Mouse (Mus musculus): Measurements from ENCODE around the gene Pip4k2a. TPM values are rescaled to one million over a fixed set of nuclear protein-coding genes. Genes with fewer than 3 reads are reported as not detected.

The Pip4k2a gene
- polyA plus RNA-seq, 1 experiment from 2014 or later, result 12.0 TPM

DNA sequence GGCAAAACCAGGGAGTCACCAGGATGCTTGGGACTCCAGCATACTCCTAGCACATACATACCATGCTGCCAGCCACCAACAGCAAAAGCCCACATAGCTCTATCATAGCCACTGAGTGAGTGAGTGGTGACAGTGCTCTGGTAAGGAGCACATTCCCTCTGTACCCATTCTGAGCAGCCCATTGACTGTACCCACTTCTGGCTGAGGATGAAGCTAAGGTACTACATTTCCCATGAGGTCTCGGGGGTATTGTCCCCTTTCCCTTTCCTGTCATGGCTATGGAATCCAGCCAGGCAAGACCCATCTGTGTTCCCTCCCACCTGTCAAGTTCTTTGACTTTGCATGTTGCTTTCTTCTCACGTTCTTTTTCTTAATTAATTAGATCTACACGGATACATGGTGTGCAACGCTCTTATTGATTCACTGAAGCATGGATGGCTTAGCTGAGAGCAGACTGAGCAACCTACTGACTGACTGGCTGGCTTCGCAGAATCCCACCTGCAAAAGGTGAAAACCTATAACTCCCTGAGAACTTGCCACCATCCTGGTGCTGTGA lies 149.8 kb downstream of the Pip4k2a start:
- H3K9ac ChIP-seq (ENCODE audit: low read depth, low read length), result no peak overlapping the region
- H3K27ac ChIP-seq (ENCODE audit: low read depth, low read length), result no peak overlapping the region
- H3K9me3 ChIP-seq (ENCODE audit: control insufficient read depth), result no peaks in the 10 kb centered on the region
- H3K4me1 ChIP-seq (replicated peaks; ENCODE audit: control insufficient read depth, insufficient read depth, low read length), result no peaks in the 10 kb centered on the region
- H3K36me3 ChIP-seq (ENCODE audit: control insufficient read depth, insufficient read depth), result peaks cover 10% of the 10 kb centered on the region
- H3K27me3 ChIP-seq (replicated peaks; ENCODE audit: control insufficient read depth, insufficient read depth, low read length), result no peaks in the 10 kb centered on the region
- H3K4me3 ChIP-seq (ENCODE audit: low read depth, low read length), result no peak overlapping the region
- no peak for TF ChIP-seq CTCF (IDR thresholded peaks at IDR 0.05; ENCODE audit: low read depth)
- no peak overlapping the region for H3K4me2 ChIP-seq (replicated peaks; ENCODE audit: low read depth)
- ATAC-seq, result no peak
- WGBS, result 87% methylated on average over 5 of the region's 5 CpGs

DNA sequence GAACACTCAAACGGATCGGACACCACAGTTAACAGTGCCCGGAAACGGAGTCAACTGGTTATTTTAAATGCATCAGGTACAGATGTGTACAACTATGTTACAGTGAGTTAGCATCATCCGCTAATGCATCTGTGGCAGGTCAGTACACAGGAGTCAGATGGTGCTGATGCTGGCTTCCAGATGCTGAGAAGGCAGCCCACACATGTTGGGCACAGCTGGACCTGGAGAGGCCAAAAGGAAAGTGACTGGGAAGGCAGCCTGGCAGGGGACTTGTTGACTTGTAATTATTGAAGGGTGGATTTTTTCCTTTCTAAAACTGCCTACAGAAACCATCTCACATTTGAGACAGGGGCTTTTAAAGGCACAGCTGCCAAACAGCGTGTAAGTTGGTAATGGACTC lies 155.4 kb downstream of the Pip4k2a start:
- no peaks in the 10 kb centered on the region for H3K9me3 ChIP-seq (ENCODE audit: control insufficient read depth)
- WGBS, result 90% methylated on average over 6 of the region's 6 CpGs
- H3K9ac ChIP-seq (ENCODE audit: low read depth, low read length), result no peak overlapping the region
- TF ChIP-seq CTCF (IDR thresholded peaks at IDR 0.05; ENCODE audit: low read depth), result no peak
- no peak overlapping the region for H3K4me2 ChIP-seq (replicated peaks; ENCODE audit: low read depth)
- H3K27ac ChIP-seq (ENCODE audit: low read depth, low read length), result no peak overlapping the region
- no peak for ATAC-seq
- H3K4me3 ChIP-seq (ENCODE audit: low read depth, low read length), result no peak overlapping the region
- no peaks in the 10 kb centered on the region for H3K4me1 ChIP-seq (replicated peaks; ENCODE audit: control insufficient read depth, insufficient read depth, low read length)
- no peaks in the 10 kb centered on the region for H3K27me3 ChIP-seq (replicated peaks; ENCODE audit: control insufficient read depth, insufficient read depth, low read length)
- peaks cover 3% of the 10 kb centered on the region for H3K36me3 ChIP-seq (ENCODE audit: control insufficient read depth, insufficient read depth)

DNA sequence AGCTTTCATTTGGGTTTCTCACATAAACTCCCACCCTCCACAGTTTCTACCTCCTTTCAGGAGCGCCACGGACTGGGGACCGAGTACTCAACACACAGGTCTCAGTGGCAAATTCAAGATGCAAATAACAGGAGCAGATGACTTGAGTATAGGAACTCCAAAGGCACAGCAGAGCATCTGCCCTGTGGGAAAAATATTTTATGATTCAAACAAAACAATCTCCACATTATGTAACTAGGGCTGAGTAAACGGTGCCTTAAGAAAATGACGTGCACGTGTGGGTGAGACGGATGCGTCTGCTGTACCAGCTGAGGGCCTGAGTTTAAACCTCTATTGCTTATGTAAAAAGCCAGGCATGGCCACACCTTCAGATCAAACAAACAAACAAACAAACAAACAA lies 156.9 kb downstream of the Pip4k2a start:
- no peaks in the 10 kb centered on the region for H3K27me3 ChIP-seq (replicated peaks; ENCODE audit: control insufficient read depth, insufficient read depth, low read length)
- H3K9ac ChIP-seq (ENCODE audit: low read depth, low read length), result no peak overlapping the region
- 82% methylated on average over 8 of the region's 8 CpGs for WGBS
- no peaks in the 10 kb centered on the region; the same call in none of the 2 replicates for H3K36me3 ChIP-seq (ENCODE audit: control insufficient read depth, insufficient read depth)
- no peaks in the 10 kb centered on the region for H3K4me1 ChIP-seq (replicated peaks; ENCODE audit: control insufficient read depth, insufficient read depth, low read length)
- no peak for ATAC-seq
- H3K9me3 ChIP-seq (ENCODE audit: control insufficient read depth), result no peaks in the 10 kb centered on the region
- no peak for TF ChIP-seq CTCF (IDR thresholded peaks at IDR 0.05; ENCODE audit: low read depth)
- H3K4me2 ChIP-seq (replicated peaks; ENCODE audit: low read depth), result no peak overlapping the region
- H3K27ac ChIP-seq (ENCODE audit: low read depth, low read length), result no peak overlapping the region
- H3K4me3 ChIP-seq (ENCODE audit: low read depth, low read length), result no peak overlapping the region

GRCm38 (mm10) chr2:18839532-18839931 lies 158.4 kb downstream of the Pip4k2a start:
- no peaks in the 10 kb centered on the region for H3K4me1 ChIP-seq (replicated peaks; ENCODE audit: control insufficient read depth, insufficient read depth, low read length)
- WGBS, result 75% methylated on average over 4 of the region's 4 CpGs
- H3K4me2 ChIP-seq (replicated peaks; ENCODE audit: low read depth), result no peak overlapping the region
- H3K9ac ChIP-seq (ENCODE audit: low read depth, low read length), result no peak overlapping the region
- no peak overlapping the region for H3K27ac ChIP-seq (ENCODE audit: low read depth, low read length)
- no peak for TF ChIP-seq CTCF (IDR thresholded peaks at IDR 0.05; ENCODE audit: low read depth)
- no peak overlapping the region for H3K4me3 ChIP-seq (ENCODE audit: low read depth, low read length)
- no peaks in the 10 kb centered on the region; the same call in 1 of the 2 replicates for H3K36me3 ChIP-seq (ENCODE audit: control insufficient read depth, insufficient read depth)
- no peaks in the 10 kb centered on the region for H3K27me3 ChIP-seq (replicated peaks; ENCODE audit: control insufficient read depth, insufficient read depth, low read length)
- no peak for ATAC-seq
- no peaks in the 10 kb centered on the region for H3K9me3 ChIP-seq (ENCODE audit: control insufficient read depth)

DNA sequence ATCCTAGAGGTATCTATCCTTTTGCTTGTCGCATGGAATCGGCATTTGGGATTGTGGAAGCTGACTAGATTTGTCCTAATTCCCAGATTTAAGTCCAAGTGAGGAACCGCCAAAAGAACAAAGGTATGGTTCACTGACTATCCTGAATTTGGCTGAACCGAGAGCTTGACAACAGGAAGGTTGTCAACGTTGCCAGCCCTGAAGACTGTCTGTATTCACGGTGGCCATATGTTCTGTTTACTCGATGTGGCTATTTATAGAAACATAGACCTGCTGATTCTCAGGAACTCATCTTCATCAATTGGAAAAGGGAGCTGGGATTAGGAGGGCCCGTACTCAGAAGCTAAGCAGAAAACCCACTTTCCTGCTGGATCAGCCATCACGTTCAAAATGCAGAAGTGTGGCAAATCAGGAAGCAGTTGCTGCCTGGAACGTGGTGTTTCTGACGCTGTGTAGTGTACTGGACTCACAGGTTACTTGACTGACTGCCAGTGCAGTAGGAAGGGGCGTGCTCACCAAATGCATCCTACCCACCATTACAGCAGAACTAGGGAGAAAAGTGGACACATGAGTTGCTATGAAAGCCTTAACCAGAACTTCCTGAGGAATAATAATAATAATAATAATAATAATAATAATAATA lies 162.5 kb downstream of the Pip4k2a start:
- no peaks in the 10 kb centered on the region for H3K9me3 ChIP-seq (ENCODE audit: control insufficient read depth)
- no peak overlapping the region for H3K27ac ChIP-seq (ENCODE audit: low read depth, low read length)
- TF ChIP-seq CTCF (IDR thresholded peaks at IDR 0.05; ENCODE audit: low read depth), result no peak
- no peaks in the 10 kb centered on the region for H3K36me3 ChIP-seq (ENCODE audit: control insufficient read depth, insufficient read depth)
- H3K4me3 ChIP-seq (ENCODE audit: low read depth, low read length), result no peak overlapping the region
- no peak overlapping the region for H3K9ac ChIP-seq (ENCODE audit: low read depth, low read length)
- 85% methylated on average over 12 of the region's 12 CpGs for WGBS
- H3K4me2 ChIP-seq (replicated peaks; ENCODE audit: low read depth), result no peak overlapping the region
- no peak for ATAC-seq
- H3K4me1 ChIP-seq (replicated peaks; ENCODE audit: control insufficient read depth, insufficient read depth, low read length), result no peaks in the 10 kb centered on the region
- no peaks in the 10 kb centered on the region for H3K27me3 ChIP-seq (replicated peaks; ENCODE audit: control insufficient read depth, insufficient read depth, low read length)

GRCm38 (mm10) chr2:18833024-18833590 lies 164.8 kb downstream of the Pip4k2a start:
- Histone ChIP-seq H3K9ac (ENCODE audit: low read depth, low read length) (no peak overlapping the region), H3K4me3 (ENCODE audit: low read depth, low read length) (no peak overlapping the region), H3K27me3 (replicated peaks; ENCODE audit: control insufficient read depth, insufficient read depth, low read length) (no peaks in the 10 kb centered on the region), H3K4me2 (replicated peaks; ENCODE audit: low read depth) (no peak overlapping the region), H3K36me3 (ENCODE audit: control insufficient read depth, insufficient read depth) (no peaks in the 10 kb centered on the region), H3K9me3 (ENCODE audit: control insufficient read depth) (no peaks in the 10 kb centered on the region), H3K4me1 (replicated peaks; ENCODE audit: control insufficient read depth, insufficient read depth, low read length) (no peaks in the 10 kb centered on the region), H3K27ac (ENCODE audit: low read depth, low read length) (no peak overlapping the region)
- 75% methylated on average over 9 of the region's 9 CpGs for WGBS
- ATAC-seq, result no peak
- TF ChIP-seq CTCF (IDR thresholded peaks at IDR 0.05; ENCODE audit: low read depth), result no peak

Measured in intestine, postnatal 0 days (tissue).